Mouse (Mus musculus) limb, embryonic 12.5 days (tissue): Measurements from ENCODE around the gene Dach1. TPM values are rescaled to one million over a fixed set of nuclear protein-coding genes. Genes with fewer than 3 reads are reported as not detected.

Source experiments
- ATAC-seq: fragments of 200-750 bp; cut with Nextera tagmentation; 2 replicates; pipeline ENCODE4 v1.8.0; 2017; ENCODE audit warnings: low read depth, moderate TSS enrichment; ENCODE audit not compliant: insufficient number of reproducible peaks, insufficient read depth, low FRiP score, low TSS enrichment
- H3K27ac ChIP-seq: fragments of 300-500 bp; sonication (generic); 2 replicates; pipeline ENCODE4 v1.5.1; 2016; ENCODE audit warnings: mild to moderate bottlenecking, moderate library complexity
- H3K27me3 ChIP-seq: fragments of 300-500 bp; sonication (generic); 2 replicates; pipeline ENCODE4 v1.6.1; 2016; ENCODE audit warnings: mild to moderate bottlenecking, moderate library complexity
- H3K36me3 ChIP-seq: fragments of 300-500 bp; sonication (generic); 2 replicates; pipeline ENCODE4 v1.6.1; 2016; ENCODE audit warnings: mild to moderate bottlenecking, moderate library complexity
- H3K4me1 ChIP-seq: fragments of 300-500 bp; sonication (generic); replicated peaks from 2 replicates; pipeline ENCODE4 v1.6.1; 2016
- H3K4me2 ChIP-seq: fragments of 300-500 bp; sonication (generic); 2 replicates; pipeline ENCODE4 v1.6.1; 2016; ENCODE audit warnings: mild to moderate bottlenecking, moderate library complexity
- H3K4me3 ChIP-seq: fragments of 300-500 bp; sonication (generic); replicated peaks from 2 replicates; pipeline ENCODE4 v1.5.1; 2016; ENCODE audit warnings: mild to moderate bottlenecking
- H3K9ac ChIP-seq: fragments of 300-500 bp; sonication (generic); replicated peaks from 2 replicates; pipeline ENCODE4 v1.6.1; 2016; ENCODE audit warnings: mild to moderate bottlenecking, moderate library complexity
- H3K9me3 ChIP-seq: fragments of 300-500 bp; sonication (generic); 2 replicates; pipeline ENCODE4 v1.6.1; 2016; ENCODE audit warnings: mild to moderate bottlenecking, moderate library complexity
- WGBS: fragments of 180-500 bp; shearing (Covaris S2); methylation state at CpG from one replicate; pipeline ENCODE4 v1.1.7; 2016; 5-methylcytosine and 5-hydroxymethylcytosine counted together
- polyA plus RNA-seq: library from polyadenylated mRNA; unstranded; fragments of >200 nt; fragmentation: Nextera tagmentation; extraction: Ambion mirVana; gene quantifications from 2 replicates; pipeline ENCODE4 v1.2.1, GENCODE M21; 2016

The Dach1 gene
- polyA plus RNA-seq, 1 experiment from 2014 or later, result 23.9 TPM

- H3K27ac ChIP-seq, result no peak overlapping the region
Measured at GRCm38 (mm10) chr14:98014053-98014452, 155.5 kb downstream of the Dach1 start.

GRCm38 (mm10) chr14:98008501-98008900 is 161.1 kb downstream of the Dach1 start:
- Histone ChIP-seq H3K9me3 (no peaks in the 10 kb centered on the region), H3K4me2 (no peak overlapping the region), H3K27me3 (no peaks in the 10 kb centered on the region), H3K4me3 (no peak overlapping the region), H3K27ac (no peak overlapping the region), H3K4me1 (no peaks in the 10 kb centered on the region), H3K36me3 (no peaks in the 10 kb centered on the region), H3K9ac (no peak overlapping the region)
- WGBS, result 90% methylated on average over 6 of the region's 6 CpGs
- ATAC-seq, result no peak

More at GRCm38 (mm10) chr14:98014053-98014452, 155.5 kb downstream of the Dach1 start:
- H3K9me3 ChIP-seq, result no peaks in the 10 kb centered on the region
- no peak overlapping the region for H3K4me3 ChIP-seq
- H3K4me2 ChIP-seq, result no peak overlapping the region
- 86% methylated on average over 1 of the region's 1 CpGs for WGBS
- no peaks in the 10 kb centered on the region for H3K4me1 ChIP-seq
- ATAC-seq, result no peak
- H3K9ac ChIP-seq, result no peak overlapping the region
- H3K27me3 ChIP-seq, result no peaks in the 10 kb centered on the region
- H3K36me3 ChIP-seq, result peaks cover 8% of the 10 kb centered on the region

GRCm38 (mm10) chr14:98002021-98002680 is 167.4 kb downstream of the Dach1 start:
- ATAC-seq, result no peak
- no peaks in the 10 kb centered on the region for H3K27me3 ChIP-seq

GRCm38 (mm10) chr14:97998584-97998983 is 171.0 kb downstream of the Dach1 start:
- Histone ChIP-seq H3K9me3 (no peaks in the 10 kb centered on the region), H3K9ac (no peak overlapping the region), H3K27me3 (no peaks in the 10 kb centered on the region), H3K27ac (no peak overlapping the region), H3K36me3 (no peaks in the 10 kb centered on the region), H3K4me3 (no peak overlapping the region), H3K4me1 (0 out of 2 replicates have a peak, but pooled peaks cover 2% of the 10 kb centered on the region), H3K4me2 (no peak overlapping the region)
- no peak for ATAC-seq

More at GRCm38 (mm10) chr14:98002021-98002680, 167.4 kb downstream of the Dach1 start:
- Histone ChIP-seq H3K36me3 (no peaks in the 10 kb centered on the region), H3K4me2 (no peak overlapping the region), H3K27ac (no peak overlapping the region), H3K9me3 (no peaks in the 10 kb centered on the region), H3K4me3 (no peak overlapping the region), H3K9ac (no peak overlapping the region), H3K4me1 (0 out of 2 replicates have a peak, but pooled peaks cover 2% of the 10 kb centered on the region)
- WGBS, result 78% methylated on average over 1 of the region's 1 CpGs

GRCm38 (mm10) chr14:97983251-97983650 is 186.3 kb downstream of the Dach1 start:
- Histone ChIP-seq H3K9ac (no peak overlapping the region), H3K27ac (no peak overlapping the region), H3K9me3 (no peaks in the 10 kb centered on the region), H3K4me2 (no peak overlapping the region), H3K36me3 (no peaks in the 10 kb centered on the region), H3K27me3 (no peaks in the 10 kb centered on the region), H3K4me1 (peaks cover 19% of the 10 kb centered on the region), H3K4me3 (no peak overlapping the region)
- 85% methylated on average over 3 of the region's 3 CpGs for WGBS
- no peak for ATAC-seq

- Histone ChIP-seq H3K27ac (no peak overlapping the region), H3K9ac (no peak overlapping the region), H3K36me3 (no peaks in the 10 kb centered on the region), H3K4me1 (peaks cover 19% of the 10 kb centered on the region), H3K4me3 (no peak overlapping the region), H3K4me2 (no peak overlapping the region), H3K9me3 (no peaks in the 10 kb centered on the region), H3K27me3 (no peaks in the 10 kb centered on the region)
- 31% methylated on average over 6 of the region's 6 CpGs for WGBS
- no peak for ATAC-seq
Measured at GRCm38 (mm10) chr14:97982676-97983075, 186.9 kb downstream of the Dach1 start.

- Histone ChIP-seq H3K27ac (no peak overlapping the region), H3K4me3 (no peak overlapping the region), H3K4me1 (peaks cover 19% of the 10 kb centered on the region), H3K9ac (no peak overlapping the region), H3K36me3 (no peaks in the 10 kb centered on the region), H3K27me3 (no peaks in the 10 kb centered on the region), H3K9me3 (no peaks in the 10 kb centered on the region), H3K4me2 (no peak overlapping the region)
- ATAC-seq, result no peak
- 8% methylated on average over 4 of the region's 4 CpGs for WGBS
Measured at GRCm38 (mm10) chr14:97980879-97981278, 188.7 kb downstream of the Dach1 start.

GRCm38 (mm10) chr14:97976091-97976490 is 193.5 kb downstream of the Dach1 start:
- Histone ChIP-seq H3K27me3 (no peaks in the 10 kb centered on the region), H3K27ac (no peak overlapping the region), H3K9ac (no peak overlapping the region), H3K36me3 (no peaks in the 10 kb centered on the region), H3K9me3 (no peaks in the 10 kb centered on the region), H3K4me3 (no peak overlapping the region), H3K4me1 (0 out of 2 replicates have a peak, but pooled peaks cover 8% of the 10 kb centered on the region), H3K4me2 (no peak overlapping the region)
- 12% methylated on average over 1 of the region's 1 CpGs for WGBS
- no peak for ATAC-seq

GRCm38 (mm10) chr14:97975447-97975846 is 194.1 kb downstream of the Dach1 start:
- no peak overlapping the region for H3K27ac ChIP-seq
- no peak overlapping the region for H3K4me2 ChIP-seq
- no peak overlapping the region for H3K9ac ChIP-seq
- H3K27me3 ChIP-seq, result no peaks in the 10 kb centered on the region
- no peak overlapping the region for H3K4me3 ChIP-seq
- H3K36me3 ChIP-seq, result no peaks in the 10 kb centered on the region
- ATAC-seq, result no peak
- 47% methylated on average over 7 of the region's 7 CpGs for whole genome bisulfite sequencing
- H3K9me3 ChIP-seq, result no peaks in the 10 kb centered on the region
- H3K4me1 ChIP-seq, result 0 out of 2 replicates have a peak, but pooled peaks cover 3% of the 10 kb centered on the region

GRCm38 (mm10) chr14:97964543-97965069 is 205.0 kb downstream of the Dach1 start:
- H3K9ac ChIP-seq, result no peak overlapping the region
- no peak for ATAC-seq
- H3K4me1 ChIP-seq, result no peaks in the 10 kb centered on the region
- WGBS, result 63% methylated on average over 2 of the region's 2 CpGs
- H3K9me3 ChIP-seq, result no peaks in the 10 kb centered on the region
- H3K27ac ChIP-seq, result no peak overlapping the region
- H3K4me2 ChIP-seq, result no peak overlapping the region
- no peaks in the 10 kb centered on the region for H3K36me3 ChIP-seq
- H3K27me3 ChIP-seq, result no peaks in the 10 kb centered on the region
- H3K4me3 ChIP-seq, result no peak overlapping the region

GRCm38 (mm10) chr14:97963624-97964023 is 205.9 kb downstream of the Dach1 start:
- no peaks in the 10 kb centered on the region for H3K4me1 ChIP-seq
- no peaks in the 10 kb centered on the region for H3K9me3 ChIP-seq
- no peak overlapping the region for H3K4me2 ChIP-seq
- WGBS, result 82% methylated on average over 6 of the region's 6 CpGs
- no peak overlapping the region for H3K9ac ChIP-seq
- no peak overlapping the region for H3K27ac ChIP-seq
- no peaks in the 10 kb centered on the region for H3K27me3 ChIP-seq
- no peaks in the 10 kb centered on the region for H3K36me3 ChIP-seq
- no peak overlapping the region for H3K4me3 ChIP-seq
- no peak for ATAC-seq

GRCm38 (mm10) chr14:97956356-97956755 is 213.2 kb downstream of the Dach1 start:
- H3K27me3 ChIP-seq, result no peaks in the 10 kb centered on the region
- H3K4me1 ChIP-seq, result 0 out of 2 replicates have a peak, but pooled peaks cover 5% of the 10 kb centered on the region
- no peak overlapping the region for H3K27ac ChIP-seq
- H3K9ac ChIP-seq, result no peak overlapping the region
- H3K4me2 ChIP-seq, result no peak overlapping the region
- WGBS, result 90% methylated on average over 1 of the region's 1 CpGs
- no peak for ATAC-seq
- H3K36me3 ChIP-seq, result no peaks in the 10 kb centered on the region
- no peaks in the 10 kb centered on the region for H3K9me3 ChIP-seq
- no peak overlapping the region for H3K4me3 ChIP-seq
